Mouse (Mus musculus): ENCODE measurements around the gene Btg4. TPM values are rescaled to one million over a fixed set of nuclear protein-coding genes. Genes with fewer than 3 reads are reported as not detected.

Gene Btg4
- not detected for total RNA-seq (2021)

DNA sequence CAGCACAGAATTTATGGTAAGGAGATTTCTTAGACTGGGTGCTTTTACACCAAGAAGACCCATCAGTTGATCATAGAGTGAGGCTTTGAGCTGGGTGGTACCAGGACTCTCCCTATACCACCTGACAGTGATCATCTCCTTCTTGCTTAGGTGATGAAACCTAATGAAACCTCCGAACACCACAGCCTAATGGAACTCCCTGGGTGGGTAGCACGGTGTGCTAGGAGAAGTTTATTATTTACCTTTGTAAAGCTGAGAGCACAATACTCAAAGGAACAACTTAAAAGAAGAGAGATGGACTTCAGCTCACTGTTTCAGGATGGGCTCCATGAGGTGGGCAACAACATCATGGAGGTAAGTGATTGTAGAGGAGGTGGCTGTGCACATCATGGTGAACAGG lies at the start of gene Btg4:
TSS of gene Btg4 (plus strand) at position 301 of the 400 bp plus-strand sequence.
- no peak for DNase-seq

DNA sequence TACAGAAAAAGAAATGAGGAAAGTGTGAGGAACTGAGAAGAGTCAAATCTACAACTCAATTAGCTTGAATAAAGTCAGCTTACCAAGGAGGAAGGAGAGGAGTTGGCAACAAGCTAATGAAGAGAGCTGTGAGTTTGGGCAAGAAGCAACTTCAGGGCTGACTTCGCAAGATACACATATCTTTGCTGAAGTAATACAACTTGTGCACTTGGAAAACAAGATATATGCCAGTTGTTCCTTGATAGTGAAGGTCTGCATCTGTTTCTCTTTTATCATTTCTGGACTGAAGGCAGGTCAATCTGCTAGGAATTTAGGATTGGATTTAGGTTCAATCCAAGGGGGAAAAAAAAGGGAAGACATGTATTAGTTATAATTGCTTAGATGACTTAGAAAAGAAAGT lies 47.1 kb upstream of the Btg4 start:
- no peak for DNase-seq

DNA sequence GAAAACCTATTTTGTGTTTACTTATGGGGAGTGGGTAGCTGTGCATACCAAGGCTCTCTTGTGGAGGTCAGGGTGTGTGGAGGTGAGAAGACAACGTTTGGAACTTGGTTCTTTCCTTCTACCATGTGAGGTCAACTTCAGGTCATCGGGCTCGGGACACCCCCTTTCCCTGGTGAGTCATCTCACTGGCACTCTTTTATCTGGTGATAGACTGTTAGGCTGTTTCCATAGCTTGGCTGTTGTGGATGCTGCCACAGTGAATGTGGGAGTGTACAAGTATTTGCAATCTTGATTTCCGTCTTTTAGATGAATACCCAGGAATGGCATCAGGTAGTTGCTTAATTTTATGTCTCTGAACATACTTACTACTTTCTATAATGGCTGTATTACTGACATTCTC lies 45.0 kb upstream of the Btg4 start:
- DNase-seq, result no peak

DNA sequence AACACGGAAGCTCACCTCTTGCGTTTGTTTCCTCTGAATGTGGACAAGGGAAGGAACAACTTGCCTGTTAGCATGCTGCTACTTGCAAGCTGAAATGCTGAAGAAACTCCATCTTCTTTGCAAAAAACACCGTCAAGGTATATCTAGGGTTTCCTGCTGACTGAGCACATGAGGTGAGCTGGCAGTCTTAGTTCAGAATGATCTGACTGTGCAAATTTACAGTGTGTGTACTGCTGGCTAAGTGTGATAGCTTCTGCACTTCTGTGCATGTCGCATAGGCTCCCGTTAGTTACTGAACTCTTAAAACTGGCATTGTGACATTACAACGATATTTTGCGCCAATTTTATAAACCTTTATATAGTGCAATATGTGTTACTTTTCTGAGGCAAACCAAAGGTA lies 41.0 kb upstream of the Btg4 start:
- no peak for DNase-seq

DNA sequence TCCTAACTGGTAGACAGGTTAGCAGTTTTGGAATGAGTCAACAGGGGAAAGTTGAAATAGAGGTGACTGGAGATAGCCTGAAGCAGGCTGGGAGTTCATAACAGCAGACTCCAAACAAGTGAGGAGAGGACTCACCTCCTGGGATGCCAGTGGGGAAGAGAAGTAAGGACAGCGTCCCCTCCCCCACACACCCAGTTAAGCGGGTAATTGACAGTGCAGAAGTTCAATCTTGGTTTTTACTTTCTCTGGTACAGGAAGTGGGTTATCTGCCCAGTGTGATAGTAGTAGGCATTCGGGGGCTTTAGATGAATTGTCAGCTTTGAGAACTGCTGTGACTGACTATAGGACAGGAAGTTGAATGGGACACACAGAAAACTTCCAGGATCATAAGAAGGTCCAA lies 40.4 kb upstream of the Btg4 start:
- DNase-seq, result no peak

DNA sequence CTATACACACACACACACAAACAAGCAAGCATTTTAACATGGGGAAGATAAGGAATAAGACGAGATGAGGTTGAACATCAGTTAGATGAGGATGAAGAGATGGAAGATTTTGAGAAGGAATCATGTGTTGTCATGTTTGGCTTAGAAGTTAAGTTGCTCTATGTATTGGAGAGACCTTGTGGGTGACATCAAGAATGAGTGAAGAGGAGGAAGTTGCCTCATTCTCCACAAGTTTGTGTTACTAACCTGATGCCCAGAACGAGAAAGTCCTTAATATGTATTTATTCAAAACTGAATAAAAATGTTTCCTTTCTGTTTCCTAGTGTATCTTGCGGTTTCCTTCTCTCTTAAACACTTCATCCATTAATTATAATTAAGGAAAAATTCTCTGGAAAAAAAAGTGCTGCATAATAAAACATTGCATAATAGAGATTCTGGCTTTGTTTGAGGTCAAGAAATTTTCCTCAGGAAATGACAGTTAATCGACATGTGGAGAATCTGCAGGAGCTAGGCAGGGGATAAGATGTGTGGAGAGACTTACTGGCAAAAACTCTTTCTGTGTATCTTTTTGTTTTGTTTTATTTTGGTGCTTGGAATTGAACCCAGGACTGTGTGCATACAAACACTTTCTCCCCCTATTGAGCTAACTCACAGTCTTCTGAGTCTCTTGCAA lies 39.4 kb upstream of the Btg4 start:
- no peak for DNase-seq

DNA sequence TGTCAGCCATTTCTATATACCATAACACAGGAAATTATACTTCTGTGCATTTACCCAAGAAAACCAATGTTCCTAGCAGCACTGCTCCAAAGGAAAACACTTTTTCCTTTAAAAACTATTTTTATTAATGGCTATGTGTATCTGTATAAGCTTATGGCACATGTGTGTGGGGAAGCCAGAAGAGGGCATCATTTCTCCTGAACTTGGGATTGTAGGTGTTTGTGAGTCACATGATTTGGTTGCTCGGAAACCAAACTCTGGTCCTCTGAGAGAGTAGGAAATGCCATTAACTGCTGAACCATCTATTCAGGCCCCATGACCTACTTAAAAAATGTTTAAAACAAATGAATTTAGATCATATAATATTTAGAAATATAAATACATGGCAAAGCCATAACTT lies 33.7 kb upstream of the Btg4 start:
- DNase-seq, result no peak

DNA sequence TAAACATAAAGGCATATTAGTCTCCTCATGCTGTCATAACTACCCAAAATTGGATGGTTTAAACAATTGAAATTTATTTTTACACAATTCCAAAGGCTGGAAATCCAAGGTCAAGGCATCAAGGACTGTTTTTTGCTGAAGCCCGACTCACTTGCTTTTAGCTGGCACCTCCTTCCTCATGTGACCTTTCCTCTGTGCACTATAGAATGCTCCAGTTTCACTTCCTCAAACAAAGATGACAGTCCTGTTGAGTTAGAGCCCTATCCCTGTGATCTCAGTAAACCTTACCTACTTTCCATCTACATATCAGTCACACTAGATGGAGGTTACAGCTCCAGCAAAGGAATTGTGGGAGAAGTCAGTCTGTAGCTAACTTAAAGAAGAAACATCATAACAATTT lies 30.6 kb upstream of the Btg4 start:
- DNase-seq, result no peak

DNA sequence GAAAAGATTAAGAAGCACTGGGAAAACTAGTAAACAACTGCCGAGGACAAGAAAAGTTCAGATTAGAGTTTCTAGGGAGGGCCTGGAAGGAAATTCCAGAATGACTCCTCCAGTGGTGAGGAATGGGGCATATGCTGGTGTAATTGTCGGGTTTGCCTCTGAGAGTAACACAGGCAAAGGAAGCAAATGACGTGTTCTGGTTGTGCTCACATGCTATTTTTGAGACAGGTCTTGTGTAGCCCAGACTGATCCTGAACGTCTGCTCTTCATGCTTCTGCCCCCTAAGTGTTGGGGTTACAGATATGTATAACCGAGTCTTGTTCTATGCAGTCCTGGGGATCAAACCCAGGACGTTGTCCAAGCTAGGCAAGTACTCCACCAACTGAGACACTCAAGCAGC lies 29.1 kb upstream of the Btg4 start:
- no peak for DNase-seq

DNA sequence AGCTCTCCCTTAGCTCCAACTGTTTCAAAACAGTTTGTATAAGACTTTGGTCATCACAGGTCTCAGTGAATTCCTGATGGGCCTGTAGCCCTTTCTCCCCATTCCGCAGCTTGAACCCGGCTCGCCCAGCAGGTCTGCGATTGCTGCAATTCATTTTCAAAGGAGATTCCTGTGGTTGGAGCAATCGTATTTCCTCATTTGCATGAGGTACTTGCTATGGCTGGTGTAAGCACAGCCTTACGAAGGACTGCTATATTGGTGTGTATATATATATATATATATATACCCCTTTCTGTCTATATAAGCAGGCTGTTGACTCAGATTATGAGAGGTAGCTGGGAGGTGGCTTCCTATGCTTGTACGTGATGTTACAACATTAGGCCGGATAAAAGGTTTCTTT lies 28.4 kb upstream of the Btg4 start:
- DNase-seq, result no peak

DNA sequence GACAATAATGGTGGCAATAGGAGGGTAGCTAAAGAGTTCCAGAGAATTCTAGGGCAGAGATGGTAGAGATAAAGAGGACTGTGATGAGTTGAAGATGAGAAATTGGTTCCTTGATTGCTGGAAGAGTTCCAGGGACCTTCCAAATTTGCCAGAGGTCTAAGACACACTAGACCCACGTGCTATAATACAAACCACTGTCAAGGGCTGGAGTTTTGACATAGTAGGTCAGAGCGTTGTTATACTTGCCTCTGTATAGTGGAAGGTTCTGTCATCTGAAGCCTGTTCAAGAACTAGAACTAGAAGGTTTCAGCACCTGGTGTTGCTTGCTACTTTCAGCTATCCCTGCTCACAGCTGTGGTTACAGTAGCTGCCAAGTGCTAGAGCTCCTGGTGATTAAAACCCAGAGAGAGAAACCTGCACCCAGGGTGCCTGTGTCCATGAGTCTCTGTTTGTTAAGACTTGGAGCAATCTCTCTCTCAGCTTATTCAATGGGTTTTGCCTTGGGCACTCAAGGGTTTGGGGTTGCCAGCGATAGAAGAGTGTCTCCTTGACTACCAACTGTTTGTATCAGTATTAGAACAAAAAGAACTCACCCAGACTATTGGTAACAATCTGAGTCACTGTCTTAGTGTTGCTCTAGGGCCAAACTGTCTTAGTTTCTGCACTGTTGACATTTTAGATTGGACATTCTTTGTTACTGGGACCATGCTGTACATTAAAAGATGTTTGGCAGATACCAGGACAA lies 27.7 kb upstream of the Btg4 start:
- DNase-seq, result no peak

DNA sequence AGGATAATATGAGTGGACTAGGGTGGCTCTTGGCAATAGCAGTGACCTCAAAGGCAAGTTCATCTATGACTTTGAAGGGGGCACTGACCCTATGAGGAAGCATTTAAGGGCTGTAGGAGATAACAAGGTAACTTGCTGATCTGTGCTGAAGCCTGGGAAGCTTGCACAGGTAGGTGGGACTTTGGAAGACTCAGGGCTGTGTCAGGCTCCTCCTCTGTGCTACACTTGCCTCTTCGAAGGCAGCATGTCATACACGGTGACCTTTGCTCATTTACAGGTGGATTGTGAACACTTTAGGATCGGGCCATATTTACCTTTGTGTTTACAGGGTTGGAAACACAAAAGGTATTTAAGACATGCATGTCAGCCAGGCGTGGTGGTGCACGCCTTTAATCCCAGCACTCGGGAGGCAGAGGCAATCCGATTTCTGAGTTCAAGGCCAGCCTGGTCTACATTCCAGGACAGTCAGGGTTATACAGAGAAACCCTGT lies 19.2 kb upstream of the Btg4 start:
- DNase-seq, result no peak

DNA sequence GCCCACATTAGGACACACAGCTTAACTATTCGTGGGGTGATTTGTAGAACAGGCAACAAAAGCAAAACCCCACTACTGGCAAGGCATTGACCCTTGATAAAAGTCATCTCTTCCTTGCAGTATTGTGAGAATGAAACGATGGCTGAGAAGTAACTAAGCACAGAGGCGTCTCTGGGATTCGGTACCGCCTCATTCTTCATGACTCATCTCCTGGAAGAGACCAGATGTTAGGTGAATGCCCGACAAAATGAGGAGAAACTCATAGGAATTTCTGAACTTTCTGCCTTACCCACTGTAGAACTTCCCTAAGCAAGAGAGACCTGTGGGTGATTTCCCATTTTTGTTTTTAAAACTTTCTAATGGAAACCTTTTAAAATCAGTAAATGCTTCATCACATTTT lies 18.6 kb upstream of the Btg4 start:
- DNase-seq, result no peak

DNA sequence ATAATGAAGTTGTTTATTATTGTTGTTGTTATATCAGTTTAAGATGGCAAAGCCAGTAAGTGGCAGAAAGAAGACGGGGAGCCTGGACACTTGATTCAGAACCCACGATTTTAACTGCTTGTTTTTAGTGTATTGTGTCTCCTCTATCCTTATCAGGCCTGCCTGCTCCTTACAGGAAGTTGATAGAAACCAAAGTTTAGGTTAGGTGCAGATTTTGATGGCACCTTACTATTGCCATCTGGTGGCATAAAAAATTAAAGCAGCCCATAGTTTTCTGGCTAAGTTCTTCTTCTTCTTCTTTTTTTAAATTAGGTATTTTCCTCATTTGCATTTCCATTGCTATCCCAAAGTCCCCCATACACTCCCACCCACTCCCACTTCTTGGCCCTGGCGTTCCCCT lies 8.5 kb upstream of the Btg4 start:
- peak in 1 of 2 experiments; percentile 16 for DNase-seq

DNA sequence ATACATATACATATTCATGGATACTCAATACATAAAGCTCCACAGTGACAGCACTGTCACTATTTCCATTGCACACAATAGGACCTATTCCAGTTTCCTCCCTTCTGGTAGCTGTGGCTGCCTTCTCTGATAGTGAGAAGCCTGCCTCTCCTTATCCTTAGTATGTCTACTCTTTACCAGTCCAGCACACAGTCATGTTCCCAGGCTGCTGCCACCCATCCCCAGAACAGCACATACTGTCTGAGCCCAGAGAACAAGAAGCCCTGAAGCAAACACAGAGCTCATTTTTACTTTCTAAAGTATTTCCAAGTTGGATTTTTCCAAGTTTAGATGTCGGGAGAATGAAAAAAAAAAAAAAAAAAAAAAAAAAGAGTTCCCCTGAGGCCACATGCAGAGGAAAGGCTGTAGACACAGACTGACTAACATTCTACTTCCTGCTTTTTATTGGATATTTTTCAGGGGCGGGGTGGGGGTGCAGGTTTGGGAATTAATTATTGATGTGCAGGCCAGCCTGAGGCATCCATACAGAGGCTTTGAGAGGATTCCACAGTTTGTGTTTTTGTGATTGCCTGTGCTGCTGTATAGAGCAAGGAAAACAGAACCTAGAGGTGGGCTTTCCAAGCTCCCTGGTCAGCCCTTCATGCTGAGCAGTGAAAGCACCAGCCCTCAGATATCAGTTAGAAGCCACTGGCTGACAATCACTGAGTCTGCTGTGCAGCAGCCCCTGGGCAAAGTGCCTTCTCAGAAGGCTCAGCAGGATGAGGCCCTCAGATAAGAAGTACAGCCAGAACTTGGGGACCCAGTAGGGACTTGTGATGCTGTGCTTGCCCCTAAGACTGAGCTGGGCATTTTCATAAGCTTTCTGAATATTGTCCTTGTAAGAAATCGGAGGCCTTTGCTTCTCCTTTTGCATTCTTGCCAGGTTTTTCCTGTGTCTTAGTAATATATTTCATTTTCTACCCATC lies 4.1 kb upstream of the Btg4 start:
- DNase-seq, result no peak

DNA sequence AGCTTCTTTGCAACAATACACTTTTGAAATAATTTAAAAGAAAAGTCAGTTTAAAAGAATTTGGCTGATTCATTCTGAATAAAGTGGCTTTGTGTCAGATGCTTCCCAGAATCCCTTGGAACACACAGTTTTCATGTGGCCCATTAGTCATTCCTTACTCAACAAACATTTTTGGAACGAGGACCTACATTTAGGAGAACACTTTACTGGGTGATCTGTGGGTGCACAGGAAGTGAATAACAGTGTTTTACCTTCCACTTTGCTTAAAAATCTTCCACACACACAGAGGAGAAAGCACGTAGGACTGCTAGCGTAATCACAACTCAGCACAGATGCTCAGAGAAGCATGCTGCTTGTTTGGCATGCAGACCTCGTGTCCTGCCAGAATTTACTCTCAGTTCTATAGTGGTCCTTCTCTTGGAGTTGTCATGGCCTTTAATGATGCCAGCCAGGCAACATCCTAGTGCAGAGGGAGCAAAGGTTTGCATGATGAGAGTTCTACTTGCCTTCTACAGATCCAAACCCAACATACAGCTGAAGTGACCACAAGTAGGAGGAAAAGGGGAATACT lies 1.7 kb upstream of the Btg4 start:
- peak in 1 of 2 experiments; percentile 36 for DNase-seq

DNA sequence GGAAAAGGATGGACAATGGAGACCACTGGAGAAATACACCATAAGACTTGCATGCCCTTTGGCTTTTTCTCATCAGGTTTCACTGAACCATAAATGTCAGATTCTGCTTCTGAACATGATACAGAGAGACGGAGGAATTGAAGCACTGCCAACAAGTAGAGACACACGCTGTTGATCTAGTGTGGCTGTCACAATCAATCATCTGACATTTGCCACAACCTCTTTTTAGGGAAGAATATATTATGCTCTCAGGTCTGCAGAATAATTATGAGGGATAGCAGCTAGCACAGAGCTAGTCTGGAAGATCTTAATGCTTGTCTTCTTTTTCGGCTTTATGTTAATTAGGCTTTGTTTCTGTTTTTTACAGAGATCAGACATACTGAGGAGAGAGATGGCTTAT lies 7.5 kb downstream of the Btg4 start:
- no peak for DNase-seq

DNA sequence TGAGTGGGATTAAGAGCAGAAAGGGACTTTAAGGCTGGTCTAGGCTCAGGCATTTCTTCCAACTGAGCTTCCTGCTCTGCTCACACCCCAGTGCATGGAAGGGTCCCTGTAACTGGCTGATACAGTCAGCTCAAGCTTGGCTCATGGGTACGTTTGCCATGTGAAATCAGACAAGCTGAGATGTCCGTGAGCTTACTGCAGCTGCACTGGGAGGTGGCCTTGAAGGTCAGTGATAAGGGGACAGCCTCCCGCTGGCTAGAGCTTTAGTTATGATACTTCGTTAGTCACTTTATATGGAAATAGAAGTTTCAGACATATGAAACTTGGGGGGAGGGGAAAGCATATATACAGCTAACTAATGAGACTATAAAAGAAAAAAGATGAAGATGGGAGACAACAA lies 10.1 kb downstream of the Btg4 start:
- DNase-seq, result no peak

DNA sequence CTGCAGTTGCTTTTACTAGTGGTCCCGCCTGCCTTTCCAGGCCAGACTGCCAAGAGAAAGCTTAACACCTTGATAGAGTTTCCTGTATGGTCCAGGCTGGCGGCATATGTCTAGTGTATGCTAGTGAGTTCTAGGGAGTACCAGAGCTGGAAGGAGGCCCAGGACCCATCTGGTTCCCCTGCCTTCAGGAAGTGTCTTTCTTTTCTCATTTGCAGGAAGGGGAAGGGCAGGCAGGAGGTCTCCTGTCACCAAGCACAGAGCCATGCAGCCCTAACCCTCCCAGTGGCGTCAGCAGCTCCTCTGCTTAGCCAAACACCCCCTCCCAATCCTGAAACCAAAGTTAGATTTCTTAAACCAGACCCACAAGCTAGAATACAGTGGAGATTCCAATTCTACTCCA lies 15.1 kb downstream of the Btg4 start:
- peak; percentile 6 for DNase-seq

DNA sequence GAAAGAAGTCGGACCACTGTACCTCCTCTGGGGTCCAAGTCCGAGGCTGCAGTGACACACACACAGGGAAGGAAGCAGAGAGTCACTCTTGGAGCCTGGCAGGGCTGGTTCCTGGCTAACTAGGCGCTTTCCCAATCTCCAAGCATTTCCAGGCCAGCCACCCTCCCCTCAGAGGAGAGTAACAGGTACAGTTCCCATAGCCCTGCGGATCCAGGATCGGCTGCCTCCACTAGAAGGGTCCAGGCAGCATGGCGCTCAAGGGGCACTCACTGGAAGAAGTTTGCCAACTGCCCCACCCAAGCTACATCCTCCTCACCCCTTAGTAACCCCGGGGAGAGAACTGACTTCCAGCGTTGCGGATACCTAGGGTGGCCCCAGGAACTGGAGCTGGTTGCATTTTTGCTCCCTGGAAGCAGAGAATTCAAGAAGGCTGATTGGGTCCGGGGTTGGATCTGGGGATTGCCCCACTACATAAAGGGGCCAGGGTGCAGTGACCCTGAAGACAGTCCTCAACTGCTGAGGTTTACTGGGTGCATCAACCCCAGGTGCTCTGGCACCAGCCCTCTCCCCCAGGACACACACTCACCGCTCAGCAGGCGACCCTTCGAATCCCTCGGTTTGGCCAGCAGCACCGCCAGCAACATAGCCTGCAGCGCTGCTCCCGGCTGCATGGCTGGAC lies 15.7 kb downstream of the Btg4 start:
- no peak for DNase-seq

DNA sequence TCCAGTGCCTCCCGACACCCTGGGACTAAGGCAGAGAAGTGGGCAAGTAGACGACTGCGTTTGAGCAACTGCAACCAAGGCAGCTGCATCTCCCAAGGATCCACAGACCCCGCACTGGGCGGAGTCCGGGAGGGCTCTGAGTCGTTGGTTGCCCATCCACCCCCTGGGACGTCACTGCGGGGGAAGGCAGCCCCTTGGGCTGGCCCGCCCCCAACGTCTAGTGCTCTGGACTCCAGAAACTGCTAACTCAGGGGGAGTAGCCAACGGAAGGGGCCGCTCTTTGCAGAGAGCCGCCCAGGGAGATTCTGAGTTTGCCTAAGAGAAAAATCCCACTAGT lies 16.2 kb downstream of the Btg4 start, which contains the start of gene Layn:
TSS of gene Layn (minus strand) at position 116 of the 337 bp plus-strand sequence.
- DNase-seq, result peak; percentile 31 to 32

DNA sequence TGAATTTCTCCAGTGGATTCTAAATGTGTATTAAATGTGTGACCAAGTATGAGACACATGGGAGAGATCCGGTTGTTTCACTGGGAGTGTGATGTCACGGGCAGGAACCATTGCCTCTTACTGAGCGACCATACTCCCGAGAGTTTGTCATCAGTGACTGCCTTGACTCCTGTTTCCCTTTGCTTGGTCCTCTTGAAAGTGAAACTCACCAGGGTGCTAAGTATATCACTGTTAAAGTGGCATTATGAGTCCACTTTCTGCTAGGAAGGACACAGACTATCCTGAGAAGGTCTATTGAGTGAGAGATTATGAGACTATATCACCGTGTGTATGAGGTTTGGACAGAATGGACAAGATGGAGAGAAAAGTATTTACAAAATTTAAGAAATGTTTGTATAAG lies 20.9 kb downstream of the Btg4 start:
- DNase-seq, result no peak

Measured in layer of hippocampus, postnatal 36 days (tissue).